Mouse (Mus musculus): Measurements from ENCODE around the gene Rbm15. TPM values are rescaled to one million over a fixed set of nuclear protein-coding genes. Genes with fewer than 3 reads are reported as not detected.
A peak's percentile ranks its signal among the peaks of the same experiment; 100 is the strongest.

Gene Rbm15
- polyA plus RNA-seq, 1 experiment from 2014 or later: 7.5 TPM

DNA sequence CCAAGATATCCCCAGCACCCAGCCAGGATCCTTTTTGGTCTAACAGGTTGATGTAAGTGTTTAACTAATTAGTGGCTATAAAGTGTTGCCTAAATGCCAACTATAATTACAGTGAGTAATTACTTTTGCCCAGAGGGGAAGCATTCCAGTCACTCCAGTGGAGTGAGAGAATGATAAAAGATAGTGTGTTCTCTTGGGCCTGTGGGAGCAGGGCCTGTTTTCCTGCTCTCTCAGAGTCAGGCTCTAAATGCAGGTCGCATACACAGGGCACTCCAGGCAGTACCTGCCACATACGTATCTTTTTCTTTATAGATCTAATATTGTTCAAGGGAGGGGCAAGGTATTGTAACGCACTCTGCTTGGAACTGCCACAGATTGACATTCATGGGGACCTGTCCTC, 18.2 kb upstream of the Rbm15 start:
- H3K9ac ChIP-seq (replicated peaks; ENCODE audit: low read depth): no peak overlapping the region
- WGBS: 72% methylated on average over 3 of the region's 3 CpGs
- no peaks in the 10 kb centered on the region for H3K9me3 ChIP-seq (ENCODE audit: low read length)
- no peaks in the 10 kb centered on the region for H3K36me3 ChIP-seq (ENCODE audit: insufficient read depth, low read length)
- H3K27ac ChIP-seq (ENCODE audit: low read length): no peak overlapping the region
- H3K4me2 ChIP-seq (replicated peaks; ENCODE audit: low read depth, low read length): no peak overlapping the region
- ATAC-seq (no peak), DNase-seq (ENCODE audit: low spot score) (no peak)
- no peaks in the 10 kb centered on the region for H3K4me1 ChIP-seq (ENCODE audit: insufficient read depth, low read depth, low read length)
- TF ChIP-seq EP300 (IDR thresholded peaks at IDR 0.05): no peak
- no peak for TF ChIP-seq CTCF (IDR thresholded peaks at IDR 0.05)
- H3K27me3 ChIP-seq (replicated peaks; ENCODE audit: insufficient read depth, low read length): no peaks in the 10 kb centered on the region
- no peak overlapping the region for H3K4me3 ChIP-seq (ENCODE audit: low read depth, low read length)

DNA sequence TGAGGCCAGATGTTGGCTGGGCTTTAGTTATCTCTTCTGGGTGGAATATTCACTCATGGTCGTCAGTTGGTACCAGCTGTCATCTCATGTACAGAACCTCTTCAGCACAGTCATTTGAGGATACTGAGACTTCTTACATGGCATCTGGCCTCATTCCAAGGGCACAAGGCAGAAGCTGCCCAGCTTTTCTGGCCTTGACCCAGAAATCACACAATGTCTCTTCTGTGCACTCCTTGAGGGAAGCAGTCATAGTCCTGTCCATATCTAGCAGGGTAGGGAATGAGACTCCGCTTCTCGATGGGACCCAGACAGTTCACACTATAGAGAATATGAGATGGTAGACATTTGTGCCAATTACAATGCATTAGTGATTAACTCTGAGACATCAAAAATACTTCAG, 15.5 kb upstream of the Rbm15 start:
- Histone ChIP-seq H3K36me3 (ENCODE audit: insufficient read depth, low read length) (no peaks in the 10 kb centered on the region), H3K4me3 (ENCODE audit: low read depth, low read length) (no peak overlapping the region), H3K4me1 (ENCODE audit: insufficient read depth, low read depth, low read length) (no peaks in the 10 kb centered on the region), H3K27me3 (replicated peaks; ENCODE audit: insufficient read depth, low read length) (no peaks in the 10 kb centered on the region), H3K4me2 (replicated peaks; ENCODE audit: low read depth, low read length) (no peak overlapping the region), H3K9ac (replicated peaks; ENCODE audit: low read depth) (no peak overlapping the region), H3K27ac (ENCODE audit: low read length) (no peak overlapping the region), H3K9me3 (ENCODE audit: low read length) (no peaks in the 10 kb centered on the region)
- ATAC-seq (no peak), DNase-seq (ENCODE audit: low spot score) (no peak)
- TF ChIP-seq EP300 (IDR thresholded peaks at IDR 0.05): no peak
- no peak for TF ChIP-seq CTCF (IDR thresholded peaks at IDR 0.05)
- 60% methylated on average over 3 of the region's 3 CpGs for WGBS

DNA sequence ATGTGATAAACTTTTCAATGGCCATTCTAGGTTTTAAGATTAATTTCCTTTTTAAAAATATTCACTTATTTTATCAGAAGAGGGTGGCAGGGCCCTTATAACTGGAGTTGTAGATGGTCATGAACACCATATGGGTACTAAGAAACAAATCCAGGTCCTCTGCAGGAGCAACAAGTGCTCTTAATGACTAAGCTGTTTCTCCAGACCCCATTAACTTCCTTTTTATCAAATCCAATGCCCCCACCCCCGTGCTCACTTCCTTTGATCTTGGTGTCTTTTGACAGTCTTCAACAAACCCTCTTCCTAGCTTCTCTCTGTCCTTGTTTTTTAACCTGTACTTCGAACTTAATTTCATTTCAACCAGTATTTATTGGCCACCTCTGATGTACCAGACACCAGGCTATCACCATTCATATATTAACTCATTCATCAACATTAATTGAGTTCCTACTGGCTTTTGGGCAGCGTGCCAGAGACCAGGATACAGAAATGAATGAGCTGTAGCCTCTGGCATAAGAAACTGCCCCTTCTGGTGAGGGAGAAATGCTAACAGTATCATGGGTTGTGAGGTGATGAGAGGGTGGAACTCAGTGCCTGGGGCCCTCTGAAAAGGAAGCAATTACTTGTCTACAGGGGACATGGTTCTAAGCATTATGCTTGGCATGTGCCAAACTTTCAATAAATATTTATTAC, 11.7 kb upstream of the Rbm15 start:
- no peak overlapping the region for H3K9ac ChIP-seq (replicated peaks; ENCODE audit: low read depth)
- DNase-seq (ENCODE audit: low spot score) (no peak), ATAC-seq (no peak)
- H3K4me3 ChIP-seq (ENCODE audit: low read depth, low read length): no peak overlapping the region
- H3K4me1 ChIP-seq (ENCODE audit: insufficient read depth, low read depth, low read length): no peaks in the 10 kb centered on the region
- 17% methylated on average over 3 of the region's 3 CpGs for WGBS
- no peaks in the 10 kb centered on the region for H3K27me3 ChIP-seq (replicated peaks; ENCODE audit: insufficient read depth, low read length)
- TF ChIP-seq CTCF (IDR thresholded peaks at IDR 0.05) (no peak), EP300 (IDR thresholded peaks at IDR 0.05) (no peak)
- H3K9me3 ChIP-seq (ENCODE audit: low read length): no peaks in the 10 kb centered on the region
- H3K36me3 ChIP-seq (ENCODE audit: insufficient read depth, low read length): no peaks in the 10 kb centered on the region
- no peak overlapping the region for H3K4me2 ChIP-seq (replicated peaks; ENCODE audit: low read depth, low read length)
- no peak overlapping the region for H3K27ac ChIP-seq (ENCODE audit: low read length)

DNA sequence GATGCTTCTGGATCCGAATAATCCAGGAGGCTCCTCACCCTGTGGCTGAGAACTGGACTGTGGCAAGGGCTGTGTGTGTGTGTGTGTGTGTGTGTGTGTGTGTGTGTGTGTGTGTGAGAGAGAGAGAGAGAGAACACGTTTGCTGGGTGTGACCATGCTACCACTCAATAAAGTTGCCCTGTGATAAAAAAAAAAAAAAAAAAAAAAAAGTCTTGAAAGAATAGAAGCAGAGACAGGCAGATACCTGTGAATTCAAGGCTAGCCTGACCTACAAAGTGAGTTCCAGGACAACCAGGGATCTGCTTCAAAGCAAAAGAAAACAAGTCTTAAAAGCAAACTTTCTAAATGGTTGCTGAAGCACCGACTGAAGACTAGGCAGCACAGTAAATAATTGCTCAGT, 10.5 kb upstream of the Rbm15 start:
- Histone ChIP-seq H3K9ac (replicated peaks; ENCODE audit: low read depth) (no peak overlapping the region), H3K27ac (ENCODE audit: low read length) (no peak overlapping the region), H3K27me3 (replicated peaks; ENCODE audit: insufficient read depth, low read length) (no peaks in the 10 kb centered on the region), H3K9me3 (ENCODE audit: low read length) (no peaks in the 10 kb centered on the region), H3K4me3 (ENCODE audit: low read depth, low read length) (no peak overlapping the region), H3K4me1 (ENCODE audit: insufficient read depth, low read depth, low read length) (no peaks in the 10 kb centered on the region), H3K36me3 (ENCODE audit: insufficient read depth, low read length) (no peaks in the 10 kb centered on the region), H3K4me2 (replicated peaks; ENCODE audit: low read depth, low read length) (no peak overlapping the region)
- DNase-seq (ENCODE audit: low spot score): no peak
- WGBS: 41% methylated on average over 3 of the region's 3 CpGs
- no peak for ATAC-seq
- TF ChIP-seq CTCF (IDR thresholded peaks at IDR 0.05): no peak
- TF ChIP-seq EP300 (IDR thresholded peaks at IDR 0.05): no peak

DNA sequence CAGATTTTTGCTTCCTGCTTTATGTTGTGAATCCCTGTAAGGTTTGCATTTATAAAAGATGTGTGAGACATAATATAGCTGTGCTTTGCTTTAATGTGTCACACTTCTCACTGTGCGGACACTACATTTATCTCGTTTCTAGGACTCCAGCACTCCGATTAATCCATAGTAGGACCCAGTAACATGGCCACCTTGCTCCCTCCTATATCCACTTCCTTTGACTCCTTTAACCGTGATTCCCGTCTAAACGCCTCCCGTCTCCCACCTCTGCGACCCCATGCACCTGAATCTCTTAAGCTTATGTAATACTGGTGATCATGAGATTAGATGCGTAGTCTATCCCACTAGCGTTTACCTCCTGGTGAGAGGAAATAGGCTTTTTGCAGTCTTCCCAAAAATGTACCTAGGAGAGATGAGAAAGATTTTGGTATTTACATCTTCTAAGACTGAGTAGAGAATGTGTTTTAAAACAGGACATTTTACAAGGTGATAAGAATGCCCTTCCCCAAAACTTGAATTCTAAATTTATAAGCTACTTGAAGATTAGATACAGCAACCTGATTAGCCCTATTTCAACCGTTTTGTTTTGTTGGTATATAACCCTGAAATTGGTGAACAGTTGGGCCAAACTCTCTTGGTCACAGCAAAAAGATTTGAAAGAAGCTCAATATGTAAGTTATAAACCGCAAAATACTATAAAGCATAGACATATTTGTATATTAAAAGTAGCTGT, 895 bp upstream of the Rbm15 start:
- peak overlapping the region; percentile 97 for H3K4me3 ChIP-seq (ENCODE audit: low read depth, low read length)
- TF ChIP-seq CTCF (IDR thresholded peaks at IDR 0.05) (no peak), EP300 (IDR thresholded peaks at IDR 0.05) (no peak)
- H3K9ac ChIP-seq (replicated peaks; ENCODE audit: low read depth): peak overlapping the region; percentile 61
- WGBS: 10% methylated on average over 12 of the region's 12 CpGs
- ATAC-seq: no peak
- no peak for DNase-seq (ENCODE audit: low spot score)
- no peaks in the 10 kb centered on the region for H3K36me3 ChIP-seq (ENCODE audit: insufficient read depth, low read length)
- H3K4me1 ChIP-seq (ENCODE audit: insufficient read depth, low read depth, low read length): peaks cover 12% of the 10 kb centered on the region; the same call in 1 of the 2 replicates
- peak overlapping the region; percentile 97 for H3K27ac ChIP-seq (ENCODE audit: low read length)
- H3K9me3 ChIP-seq (ENCODE audit: low read length): no peaks in the 10 kb centered on the region
- no peaks in the 10 kb centered on the region for H3K27me3 ChIP-seq (replicated peaks; ENCODE audit: insufficient read depth, low read length)
- H3K4me2 ChIP-seq (replicated peaks; ENCODE audit: low read depth, low read length): peak overlapping the region; percentile 66

DNA sequence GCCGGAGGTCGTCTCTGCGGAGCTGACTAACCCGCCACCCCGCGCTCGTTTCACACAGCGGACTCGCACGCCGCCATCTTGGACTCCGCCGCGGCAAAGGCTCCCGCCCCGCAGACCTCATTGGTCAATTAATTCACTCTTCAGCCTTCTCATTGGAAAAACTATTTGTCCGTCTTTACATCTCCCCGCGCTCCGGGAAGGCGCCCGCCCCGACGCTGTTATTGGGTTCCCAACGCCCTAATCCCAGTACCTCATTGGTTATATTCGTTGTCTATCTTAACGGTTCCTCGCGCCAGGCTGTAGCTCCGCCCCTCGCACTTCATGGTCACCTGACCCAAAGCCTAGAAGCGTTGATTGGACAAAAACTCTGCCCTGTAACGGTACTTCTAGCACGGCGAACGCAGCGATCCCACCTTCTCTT, 503 bp downstream of the Rbm15 start:
- Histone ChIP-seq H3K4me2 (replicated peaks; ENCODE audit: low read depth, low read length) (peak overlapping the region; percentile 94), H3K9me3 (ENCODE audit: low read length) (no peaks in the 10 kb centered on the region), H3K27ac (ENCODE audit: low read length) (peak overlapping the region; percentile 97), H3K36me3 (ENCODE audit: insufficient read depth, low read length) (no peaks in the 10 kb centered on the region), H3K4me3 (ENCODE audit: low read depth, low read length) (peak overlapping the region; percentile 97), H3K9ac (replicated peaks; ENCODE audit: low read depth) (peak overlapping the region; percentile 90), H3K4me1 (ENCODE audit: insufficient read depth, low read depth, low read length) (peaks cover 12% of the 10 kb centered on the region; the same call in 1 of the 2 replicates), H3K27me3 (replicated peaks; ENCODE audit: insufficient read depth, low read length) (no peaks in the 10 kb centered on the region)
- ATAC-seq: peak; percentile 94
- WGBS: under 1% methylated on average over 36 of the region's 37 CpGs
- no peak for TF ChIP-seq EP300 (IDR thresholded peaks at IDR 0.05)
- no peak for TF ChIP-seq CTCF (IDR thresholded peaks at IDR 0.05)
- DNase-seq (ENCODE audit: low spot score): peak; percentile 100

All from lung, postnatal 0 days (tissue).